Mouse (Mus musculus): ENCODE measurements around the gene Ankrd31. TPM values are rescaled to one million over a fixed set of nuclear protein-coding genes. Genes with fewer than 3 reads are reported as not detected.

Ankrd31 gene
- total RNA-seq (2023) = not detected

DNA sequence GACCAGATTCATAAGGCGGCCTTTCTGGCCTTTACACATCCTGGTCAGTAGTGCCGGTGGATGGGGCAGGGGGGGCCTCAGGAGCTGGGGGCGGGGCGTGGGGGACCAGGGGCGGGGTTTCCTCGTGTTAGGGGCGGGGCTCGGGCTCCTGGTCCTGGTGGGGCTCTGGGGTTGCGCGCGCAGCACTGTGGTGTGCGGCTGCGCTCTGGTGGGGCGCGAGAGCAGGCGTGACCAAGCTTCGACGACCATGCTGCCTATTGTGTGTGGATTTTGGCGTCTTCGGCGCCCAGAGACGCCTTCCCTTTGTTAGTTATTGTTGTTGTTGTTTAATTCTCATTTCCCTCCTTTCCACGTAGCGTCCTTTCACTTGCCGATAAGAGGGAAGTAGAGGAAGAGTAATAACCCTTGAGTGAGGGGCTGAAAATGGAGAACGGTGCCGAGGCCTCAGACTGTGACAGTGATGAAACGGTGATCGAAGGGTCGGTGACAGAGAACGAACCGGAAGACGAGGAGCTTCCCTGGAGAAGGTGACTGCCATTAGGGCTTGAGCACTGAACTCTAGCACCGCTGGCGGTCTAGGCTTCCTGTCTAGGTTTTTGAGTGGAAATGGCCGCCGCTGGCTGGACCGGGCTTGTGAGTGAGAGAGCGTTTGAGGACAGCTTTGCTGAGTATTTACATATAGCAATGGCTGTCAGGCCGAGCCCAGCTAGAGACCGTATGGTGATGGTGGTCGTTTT, at the start of gene Ankrd31:
Gene Ankrd31, plus strand, starts transcription at position 164 of the 737 bp plus-strand sequence.

DNA sequence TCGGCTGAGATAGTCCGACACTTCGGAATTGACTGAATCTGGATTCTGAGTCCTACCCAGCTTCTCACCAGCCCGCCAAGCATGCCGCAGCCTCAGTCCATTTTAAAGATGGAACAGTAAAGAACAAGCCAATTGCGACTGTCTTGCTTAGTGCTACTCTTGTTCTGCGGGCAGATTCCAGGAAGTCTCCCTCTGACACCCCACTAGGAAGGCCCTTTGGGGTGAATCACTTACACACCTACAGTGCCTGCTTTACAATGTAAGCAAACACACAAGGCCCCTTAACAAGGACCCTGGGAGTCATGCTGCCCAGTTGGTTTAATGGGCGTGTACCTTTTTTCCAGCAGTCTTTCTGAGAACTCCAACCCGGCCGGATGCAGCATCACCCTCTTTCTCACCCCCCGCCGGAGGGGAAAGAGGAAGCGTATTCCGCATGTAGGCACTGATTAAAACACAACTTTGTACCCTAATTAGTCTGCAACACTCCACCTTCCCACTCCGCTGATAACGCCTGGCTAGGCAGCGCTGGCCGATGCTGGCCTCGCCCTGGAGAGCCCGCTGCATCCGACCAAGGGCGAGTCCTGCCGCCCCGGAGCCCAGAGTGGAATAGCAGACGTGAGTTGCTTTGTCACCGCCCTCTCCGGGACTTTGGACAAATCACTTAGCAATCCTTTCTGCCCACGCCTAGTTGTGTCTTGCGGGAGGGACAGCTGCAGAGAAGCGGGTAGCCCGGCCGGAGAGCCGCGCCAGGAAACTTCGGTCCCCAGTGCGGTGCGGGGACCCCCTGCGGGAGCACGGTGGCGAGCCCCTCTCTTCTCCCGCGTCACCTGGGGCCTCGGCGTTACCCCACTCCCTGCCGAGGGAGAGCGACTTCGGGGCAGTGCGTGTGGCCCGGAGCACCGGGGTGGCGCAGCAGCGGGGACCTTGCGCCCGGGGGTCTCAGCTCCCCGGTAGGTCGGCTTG, 176.2 kb downstream of the Ankrd31 start, which contains the start of gene Gcnt4:
Gene Gcnt4, plus strand, starts transcription at position 691 of the 963 bp plus-strand sequence.

Other genes starting within 250 kb of the Ankrd31 start
- gene Polk, start 205.7 kb upstream of the Ankrd31 start, total RNA-seq (2023) = 10 to 100 TPM; 11.4 to 18.4 TPM
- gene Col4a3bp, start 205.7 kb upstream of the Ankrd31 start, total RNA-seq (2023) = 10 to 100 TPM; 79.6 to 93.4 TPM
- gene Hmgcr, start 77.3 kb upstream of the Ankrd31 start, total RNA-seq (2023) = 100 to 1,000 TPM; 108 to 109 TPM
- gene Gcnt4, start 176.4 kb downstream of the Ankrd31 start, total RNA-seq (2023) = not detected

Measured in B cell, adult 67 days (primary cell).